ENCODE assay signal across 8 mouse cellular contexts in the genomic region with DNA sequence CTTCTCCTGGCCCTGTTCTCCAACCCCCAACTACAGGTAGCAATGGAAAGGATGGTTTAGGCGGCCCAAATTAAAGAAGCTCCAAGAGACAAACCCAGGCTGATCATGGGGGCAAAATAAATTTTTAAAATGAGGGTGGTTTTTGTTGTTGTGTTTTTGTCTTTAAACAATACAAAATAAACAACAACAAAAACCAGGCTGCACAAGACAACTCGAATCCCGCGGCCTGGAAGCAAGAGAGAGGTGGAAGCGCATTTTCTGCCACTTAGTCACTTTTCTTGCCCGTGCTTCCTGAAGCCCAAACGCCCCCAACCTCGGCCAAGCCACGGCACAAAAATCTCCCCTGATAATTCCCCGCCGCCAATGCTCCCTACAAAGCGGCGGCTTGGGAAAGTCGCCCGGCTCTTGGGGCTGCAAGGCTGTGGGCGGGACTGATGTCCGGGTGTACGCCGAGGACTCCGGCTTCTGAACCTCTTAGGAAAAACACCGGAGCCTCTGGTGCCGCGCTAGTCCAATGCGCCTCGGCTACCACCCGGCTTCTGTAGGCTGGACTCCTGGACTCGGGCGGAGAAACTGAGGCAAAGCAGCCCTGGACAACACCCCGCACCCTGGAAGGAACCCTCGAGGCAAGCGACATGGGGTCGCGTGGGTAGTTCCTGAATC. TPM values are rescaled to one million over a fixed set of nuclear protein-coding genes. Genes with fewer than 3 reads are reported as not detected.
DNase-seq lines count a peak whose midpoint lies in the region; ATAC-seq lines count a peak whose summit lies in the region.

No protein-coding gene starts in this region.

- peak overlapping the region; percentile 46 for H3K4me2 ChIP-seq in lung, embryonic 15.5 days
- H3K4me2 ChIP-seq in embryonic facial prominence, embryonic 14.5 days (ENCODE audit: low read depth, low read length), result peak overlapping the region; percentile 44
- H3K4me2 ChIP-seq in hindbrain, embryonic 12.5 days (replicated peaks), result 0 out of 2 replicates have a peak overlapping the region, but pooled peaks have one; percentile 19
- peak overlapping the region; percentile 36 for H3K4me2 ChIP-seq in midbrain, embryonic 15.5 days
- H3K4me2 ChIP-seq in liver, embryonic 11.5 days, result no peak overlapping the region

- peaks cover 79% of the 10 kb centered on the region for H3K4me1 ChIP-seq in lung, embryonic 15.5 days
- H3K4me1 ChIP-seq in embryonic facial prominence, embryonic 14.5 days (ENCODE audit: control insufficient read depth, insufficient read depth, low read length), result peaks cover 95% of the 10 kb centered on the region
- peaks cover 42% of the 10 kb centered on the region for H3K4me1 ChIP-seq in hindbrain, embryonic 12.5 days
- peaks cover 40% of the 10 kb centered on the region for H3K4me1 ChIP-seq in midbrain, embryonic 15.5 days
- no peaks in the 10 kb centered on the region; the same call in 1 of the 2 replicates for H3K4me1 ChIP-seq in liver, embryonic 11.5 days (replicated peaks; ENCODE audit: control insufficient read depth, insufficient read depth, low read length)

- no peak for ATAC-seq in lung, embryonic 15.5 days (ENCODE audit: borderline replicate concordance, extremely low read depth, low FRiP score, low TSS enrichment)
- ATAC-seq in embryonic facial prominence, embryonic 14.5 days (ENCODE audit: low read depth), result no peak
- no peak for ATAC-seq in hindbrain, embryonic 12.5 days (ENCODE audit: low FRiP score)
- ATAC-seq in midbrain, embryonic 15.5 days (replicated peaks), result no peak
- ATAC-seq in liver, embryonic 11.5 days (replicated peaks; ENCODE audit: low FRiP score), result no peak

- peak overlapping the region; percentile 16 for H3K4me3 ChIP-seq in lung, embryonic 15.5 days
- peak overlapping the region; percentile 26 for H3K4me3 ChIP-seq in embryonic facial prominence, embryonic 14.5 days (ENCODE audit: low read depth, low read length)
- H3K4me3 ChIP-seq in hindbrain, embryonic 12.5 days, result peak overlapping the region; percentile 15
- H3K4me3 ChIP-seq in midbrain, embryonic 15.5 days, result peak overlapping the region; percentile 19
- no peak overlapping the region for H3K4me3 ChIP-seq in liver, embryonic 11.5 days (ENCODE audit: low read depth, low read length)

- H3K27ac ChIP-seq in lung, embryonic 15.5 days, result no peak overlapping the region
- no peak overlapping the region for H3K27ac ChIP-seq in embryonic facial prominence, embryonic 14.5 days (replicated peaks; ENCODE audit: low read depth, low read length)
- H3K27ac ChIP-seq in hindbrain, embryonic 12.5 days, result no peak overlapping the region
- 0 out of 2 replicates have a peak overlapping the region, but pooled peaks have one; percentile 43 for H3K27ac ChIP-seq in midbrain, embryonic 15.5 days
- no peak overlapping the region for H3K27ac ChIP-seq in liver, embryonic 11.5 days (ENCODE audit: low read depth, low read length)

- no peaks in the 10 kb centered on the region for H3K36me3 ChIP-seq in lung, embryonic 15.5 days
- no peaks in the 10 kb centered on the region for H3K36me3 ChIP-seq in embryonic facial prominence, embryonic 14.5 days (ENCODE audit: control insufficient read depth, insufficient read depth, low read length)
- no peaks in the 10 kb centered on the region for H3K36me3 ChIP-seq in hindbrain, embryonic 12.5 days
- no peaks in the 10 kb centered on the region for H3K36me3 ChIP-seq in midbrain, embryonic 15.5 days (replicated peaks)
- no peaks in the 10 kb centered on the region for H3K36me3 ChIP-seq in liver, embryonic 11.5 days (ENCODE audit: control insufficient read depth, insufficient read depth, low read length)

- no peak for DNase-seq in lung, adult 18-20 months
- DNase-seq in embryonic facial prominence, embryonic 14.5 days (ENCODE audit: low spot score), result no peak
- DNase-seq in liver, embryonic 11.5 days (ENCODE audit: low spot score), result no peak
- no peak for DNase-seq in urinary bladder, postnatal 25 days (ENCODE audit: low spot score)
- no peak for DNase-seq in spleen, postnatal 4 days (ENCODE audit: low spot score in 2 of 2)

- no peak overlapping the region for H3K9ac ChIP-seq in lung, embryonic 15.5 days
- peak overlapping the region; percentile 40 for H3K9ac ChIP-seq in embryonic facial prominence, embryonic 14.5 days (ENCODE audit: low read depth, low read length)
- 0 out of 2 replicates have a peak overlapping the region, but pooled peaks have one; percentile 8 for H3K9ac ChIP-seq in hindbrain, embryonic 12.5 days
- no peak overlapping the region for H3K9ac ChIP-seq in midbrain, embryonic 15.5 days
- no peak overlapping the region for H3K9ac ChIP-seq in liver, embryonic 11.5 days (ENCODE audit: low read depth, low read length)

- no peaks in the 10 kb centered on the region for H3K9me3 ChIP-seq in lung, embryonic 15.5 days
- no peaks in the 10 kb centered on the region for H3K9me3 ChIP-seq in embryonic facial prominence, embryonic 14.5 days (ENCODE audit: control insufficient read depth, low read length)
- H3K9me3 ChIP-seq in hindbrain, embryonic 12.5 days (replicated peaks), result no peaks in the 10 kb centered on the region
- H3K9me3 ChIP-seq in midbrain, embryonic 15.5 days, result no peaks in the 10 kb centered on the region
- H3K9me3 ChIP-seq in liver, embryonic 11.5 days (ENCODE audit: control insufficient read depth, low read length), result no peaks in the 10 kb centered on the region

- WGBS in lung, embryonic 15.5 days, result 15% methylated on average over 33 of the region's 33 CpGs
- 16% methylated on average over 27 of the region's 33 CpGs for WGBS in embryonic facial prominence, embryonic 14.5 days
- WGBS in hindbrain, embryonic 12.5 days, result 1% methylated on average over 33 of the region's 33 CpGs
- WGBS in midbrain, embryonic 15.5 days, result 2% methylated on average over 33 of the region's 33 CpGs
- WGBS in liver, embryonic 11.5 days, result 2% methylated on average over 33 of the region's 33 CpGs

- peaks cover 79% of the 10 kb centered on the region for H3K27me3 ChIP-seq in lung, embryonic 15.5 days
- H3K27me3 ChIP-seq in embryonic facial prominence, embryonic 14.5 days (replicated peaks; ENCODE audit: control insufficient read depth, insufficient read depth, low read length), result peaks cover 63% of the 10 kb centered on the region
- peaks cover 100% of the 10 kb centered on the region for H3K27me3 ChIP-seq in hindbrain, embryonic 12.5 days
- H3K27me3 ChIP-seq in midbrain, embryonic 15.5 days (replicated peaks), result peaks cover 98% of the 10 kb centered on the region
- peaks cover 100% of the 10 kb centered on the region for H3K27me3 ChIP-seq in liver, embryonic 11.5 days (replicated peaks; ENCODE audit: control insufficient read depth, insufficient read depth, low read length)

RNA-seq across cellular contexts. Expression of a gene that starts 16.1 kb away (rescaled TPM):
- 39.2 and 42.7 TPM in 2 replicates for polyA plus RNA-seq in lung, embryonic 15.5 days (2015; fragmentation: Nextera tagmentation; extraction: Ambion mirVana)
- polyA plus RNA-seq in embryonic facial prominence, embryonic 14.5 days (2014; fragmentation: Nextera tagmentation; extraction: Ambion mirVana), result 64.0 and 67.4 TPM in 2 replicates
- polyA plus RNA-seq in hindbrain, embryonic 12.5 days (2016; fragmentation: Nextera tagmentation; extraction: Ambion mirVana), result 11.6 and 14.2 TPM in 2 replicates
- polyA plus RNA-seq in midbrain, embryonic 15.5 days (2015; fragmentation: Nextera tagmentation; extraction: Ambion mirVana), result 48.6 and 54.0 TPM in 2 replicates
- 5.0 and 7.1 TPM in 2 replicates for polyA plus RNA-seq in liver, embryonic 11.5 days (2014; fragmentation: Nextera tagmentation; extraction: Ambion mirVana)

RNA-seq across cellular contexts. Expression of a gene that starts 38.6 kb away (rescaled TPM):
- polyA plus RNA-seq in lung, embryonic 15.5 days (2015; fragmentation: Nextera tagmentation; extraction: Ambion mirVana), result 6.0 and 6.3 TPM in 2 replicates
- 5.8 and 6.8 TPM in 2 replicates for polyA plus RNA-seq in embryonic facial prominence, embryonic 14.5 days (2014; fragmentation: Nextera tagmentation; extraction: Ambion mirVana)
- polyA plus RNA-seq in hindbrain, embryonic 12.5 days (2016; fragmentation: Nextera tagmentation; extraction: Ambion mirVana), result 6.6 and 7.1 TPM in 2 replicates
- polyA plus RNA-seq in midbrain, embryonic 15.5 days (2015; fragmentation: Nextera tagmentation; extraction: Ambion mirVana), result 12.3 and 13.4 TPM in 2 replicates
- 4.5 and 4.9 TPM in 2 replicates for polyA plus RNA-seq in liver, embryonic 11.5 days (2014; fragmentation: Nextera tagmentation; extraction: Ambion mirVana)

RNA-seq across cellular contexts. Expression of a gene that starts 47.3 kb away (rescaled TPM):
- polyA plus RNA-seq in lung, embryonic 15.5 days (2015; fragmentation: Nextera tagmentation; extraction: Ambion mirVana), result 43.4 and 47.0 TPM in 2 replicates
- polyA plus RNA-seq in embryonic facial prominence, embryonic 14.5 days (2014; fragmentation: Nextera tagmentation; extraction: Ambion mirVana), result 41.3 and 41.5 TPM in 2 replicates
- 35.7 and 38.6 TPM in 2 replicates for polyA plus RNA-seq in hindbrain, embryonic 12.5 days (2016; fragmentation: Nextera tagmentation; extraction: Ambion mirVana)
- polyA plus RNA-seq in midbrain, embryonic 15.5 days (2015; fragmentation: Nextera tagmentation; extraction: Ambion mirVana), result 35.5 and 36.1 TPM in 2 replicates
- polyA plus RNA-seq in liver, embryonic 11.5 days (2014; fragmentation: Nextera tagmentation; extraction: Ambion mirVana), result 87.8 and 90.6 TPM in 2 replicates

RNA-seq across cellular contexts. Expression of a gene that starts 56.4 kb away (rescaled TPM):
- 112 and 127 TPM in 2 replicates for polyA plus RNA-seq in lung, embryonic 15.5 days (2015; fragmentation: Nextera tagmentation; extraction: Ambion mirVana)
- 109 and 111 TPM in 2 replicates for polyA plus RNA-seq in embryonic facial prominence, embryonic 14.5 days (2014; fragmentation: Nextera tagmentation; extraction: Ambion mirVana)
- 88.8 and 101 TPM in 2 replicates for polyA plus RNA-seq in hindbrain, embryonic 12.5 days (2016; fragmentation: Nextera tagmentation; extraction: Ambion mirVana)
- polyA plus RNA-seq in midbrain, embryonic 15.5 days (2015; fragmentation: Nextera tagmentation; extraction: Ambion mirVana), result 88.2 and 91.7 TPM in 2 replicates
- polyA plus RNA-seq in liver, embryonic 11.5 days (2014; fragmentation: Nextera tagmentation; extraction: Ambion mirVana), result 188 and 191 TPM in 2 replicates

Comparison
In these comparisons a context has a peak if more than half of its experiments do, and no peak if none do; other contexts are left out.
1. H3K9ac ChIP-seq: peak in embryonic facial prominence, embryonic 14.5 days (single experiment) and hindbrain, embryonic 12.5 days (single experiment); none in lung, embryonic 15.5 days (single experiment), midbrain, embryonic 15.5 days (single experiment) and liver, embryonic 11.5 days (single experiment).